Mouse (Mus musculus) T-helper 1 cell (primary cell): Measurements from ENCODE around the gene Enpp4.

ENCODE experiments used
- in situ Hi-C: fragments of 300-600 bp; cut with MboI, MseI; formaldehyde crosslinking; loops from one replicate; pipeline ENCODE4 v1.15.1; 2025; ENCODE audit warnings: high pct_unique_total_duplicates

The Enpp4 gene

DNA sequence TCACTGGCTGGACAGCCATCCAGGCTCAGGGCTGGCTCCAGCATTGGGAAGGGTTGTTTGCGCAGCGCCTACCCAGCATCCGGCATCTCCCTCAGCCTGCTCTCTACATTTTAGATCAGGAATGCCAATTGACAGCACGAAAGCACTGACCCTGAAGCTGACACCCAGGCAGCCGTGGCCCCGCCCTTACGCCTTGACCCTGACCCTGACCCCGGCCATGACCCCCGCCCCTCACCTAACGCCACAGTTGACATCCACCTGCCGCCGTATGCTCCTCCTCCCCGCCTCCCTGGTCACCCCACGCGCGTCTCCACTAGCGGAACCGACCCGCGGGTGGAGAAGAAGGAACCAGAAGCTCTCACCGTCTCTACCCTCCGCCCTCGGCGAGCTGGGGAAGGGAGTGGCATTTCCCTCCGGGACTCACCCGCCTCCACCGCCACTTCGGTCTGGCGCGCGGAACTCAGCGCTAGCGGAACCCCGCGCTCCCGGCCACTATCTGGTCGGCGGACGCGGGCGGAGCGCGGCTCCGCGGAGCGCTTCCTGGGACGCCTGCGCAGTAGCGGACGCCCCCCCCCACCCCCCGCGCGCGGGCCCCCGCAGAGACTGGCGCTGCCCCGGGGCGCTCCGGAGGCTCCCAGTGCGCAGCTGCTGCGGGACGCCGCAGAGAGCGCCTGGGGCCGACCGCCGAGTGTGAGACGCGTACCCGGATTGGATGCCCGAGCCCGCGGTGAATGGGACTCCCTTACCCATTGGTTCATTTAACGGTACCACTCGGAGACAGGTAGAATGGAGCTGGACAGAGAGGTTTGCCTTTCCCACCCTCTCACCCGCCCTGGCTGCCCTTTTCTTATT is at the start of gene Enpp4:
TSS of gene Enpp4 (minus strand) at position 523 of the 852 bp plus-strand sequence.
- in situ Hi-C loops, result no loop called here

DNA sequence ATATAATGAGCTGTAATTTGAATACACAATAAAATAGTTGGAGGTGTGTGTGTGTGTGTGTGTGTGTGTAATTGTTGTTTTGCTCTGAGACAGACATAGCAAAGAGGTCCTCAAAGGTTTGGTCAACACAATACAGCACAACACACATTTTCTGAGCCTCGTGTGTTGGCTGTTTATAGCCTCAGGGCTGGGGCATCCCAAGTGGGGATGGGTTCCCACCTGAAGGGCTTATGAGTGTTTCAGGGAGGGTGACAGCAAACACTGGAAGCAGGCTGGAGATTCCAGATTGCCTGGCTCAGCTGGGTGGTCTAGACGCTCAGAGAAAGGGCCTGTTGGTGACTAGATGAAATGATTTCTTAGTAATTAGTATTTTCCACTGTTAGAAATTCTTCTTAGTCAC is 49.6 kb upstream of the Enpp4 start:
- in situ Hi-C loops, result no loop called here

DNA sequence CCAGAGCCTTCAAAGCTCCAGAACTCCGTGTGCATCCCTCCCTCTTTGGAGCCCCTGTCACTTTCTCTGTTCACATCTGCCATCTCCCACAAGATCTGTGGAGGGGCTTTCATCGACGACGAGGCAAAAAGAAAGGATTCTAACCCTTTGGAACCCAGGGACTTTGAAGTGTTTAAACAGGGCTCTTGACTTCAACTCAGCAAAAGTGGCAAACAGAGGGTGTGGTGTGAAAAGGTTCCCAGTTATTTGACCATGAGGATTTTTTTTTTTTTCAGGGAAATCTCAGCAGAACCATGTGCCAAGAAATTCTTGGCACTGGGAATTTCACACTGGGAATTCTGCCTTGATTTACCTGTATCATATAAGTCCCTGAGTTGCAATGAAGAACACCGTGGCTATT is 48.3 kb upstream of the Enpp4 start:
- in situ Hi-C loops, result loop anchor here (5.0 kb wide), 1 partner anchor 103 kb away; no protein-coding TSS in a partner anchor

DNA sequence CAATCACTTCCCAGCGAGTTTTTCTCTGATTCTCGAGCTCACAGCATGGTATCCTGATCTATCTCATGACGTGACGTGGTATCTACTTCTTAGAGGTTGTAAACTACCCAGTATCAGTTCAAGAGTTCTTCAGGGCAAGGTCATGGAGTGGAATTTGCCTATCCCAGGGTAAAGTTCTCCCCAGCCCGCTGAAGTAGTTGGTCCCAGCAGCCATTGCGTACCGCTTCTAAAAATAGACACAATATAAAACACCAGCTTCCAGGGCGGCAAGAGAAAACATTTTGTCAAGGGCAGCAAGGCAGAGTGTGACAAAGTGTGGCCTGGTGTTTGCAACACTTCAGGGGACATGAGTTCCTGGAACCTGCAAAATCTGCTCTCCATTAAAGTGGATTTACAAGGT is 46.3 kb upstream of the Enpp4 start:
- in situ Hi-C loops, result loop anchor here (5.0 kb wide), 1 partner anchor 105 kb away; no protein-coding TSS in a partner anchor

DNA sequence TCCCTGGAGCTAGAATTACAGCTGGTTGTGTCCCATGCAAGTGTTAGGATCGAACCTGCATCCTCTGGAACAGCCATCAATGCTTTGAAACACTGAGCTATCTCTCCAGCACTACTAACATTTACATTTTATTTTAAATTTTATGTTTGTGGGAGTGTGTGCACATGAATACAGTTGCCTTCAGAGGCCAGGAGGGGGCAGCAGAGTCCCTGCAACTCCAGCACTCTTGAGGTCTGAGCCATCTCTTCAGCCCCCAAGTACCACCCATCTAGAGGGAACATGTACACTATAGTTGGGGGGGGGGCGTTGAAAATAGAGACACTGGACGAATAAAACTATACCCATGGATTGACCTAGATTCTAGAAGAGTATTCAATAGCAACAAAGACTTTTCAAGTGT is 45.5 kb upstream of the Enpp4 start:
- in situ Hi-C loops, result loop anchor here (5.0 kb wide), 1 partner anchor 106 kb away; no protein-coding TSS in a partner anchor

DNA sequence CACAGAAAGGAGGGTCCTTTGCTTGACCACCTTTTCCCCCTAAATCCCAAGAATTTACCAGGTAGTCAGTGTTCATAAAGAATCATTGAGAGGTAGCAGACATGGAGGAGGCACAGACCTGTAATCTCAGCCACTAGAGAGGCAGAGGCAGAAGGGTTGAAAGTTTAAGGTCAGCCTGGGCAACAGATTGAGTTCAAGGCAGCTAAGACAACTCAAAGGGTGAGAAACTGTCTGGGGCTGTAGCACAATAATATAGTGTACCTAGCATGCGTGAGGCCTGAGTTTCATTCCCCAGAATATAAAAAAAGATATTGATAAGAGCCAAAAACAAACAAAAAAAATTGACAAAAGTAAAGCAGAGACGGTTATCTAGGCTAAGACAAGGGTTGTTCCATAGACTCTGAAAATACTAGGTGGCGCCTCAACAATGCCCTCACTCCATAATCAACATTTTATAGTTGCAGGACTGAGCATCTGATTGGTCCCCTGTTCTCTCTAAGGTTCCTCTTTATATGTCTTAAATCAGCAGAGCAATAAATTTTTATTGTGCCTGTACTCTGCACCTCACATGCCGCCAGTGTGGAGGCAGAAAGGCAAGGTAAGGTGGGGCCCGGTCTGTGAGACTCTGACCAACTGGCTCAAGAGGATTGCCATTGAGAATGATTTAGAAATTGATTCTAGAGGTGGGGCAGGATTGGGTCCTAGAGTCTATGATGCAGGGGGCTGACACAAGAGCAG is 42.7 kb upstream of the Enpp4 start:
- in situ Hi-C loops, result no loop called here

DNA sequence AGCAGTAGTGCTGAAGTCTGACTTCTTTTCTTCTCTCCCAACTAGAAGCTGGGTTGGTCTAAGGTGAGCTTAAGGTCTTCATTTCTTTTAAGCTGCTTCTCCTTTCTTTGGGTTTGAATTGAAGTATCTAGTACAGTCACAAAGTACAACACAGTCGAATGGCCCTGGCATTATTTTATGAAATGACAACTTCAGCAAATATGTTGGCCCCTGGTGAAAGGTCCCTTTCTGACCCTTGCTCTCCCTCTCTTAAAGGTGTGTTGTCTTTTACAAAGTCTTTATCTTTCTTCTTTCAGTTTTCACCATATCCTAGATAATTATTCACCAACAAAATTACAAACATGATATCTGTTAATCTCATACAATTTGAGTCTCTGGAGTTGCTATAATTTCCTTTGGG is 40.2 kb upstream of the Enpp4 start:
- in situ Hi-C loops, result no loop called here

DNA sequence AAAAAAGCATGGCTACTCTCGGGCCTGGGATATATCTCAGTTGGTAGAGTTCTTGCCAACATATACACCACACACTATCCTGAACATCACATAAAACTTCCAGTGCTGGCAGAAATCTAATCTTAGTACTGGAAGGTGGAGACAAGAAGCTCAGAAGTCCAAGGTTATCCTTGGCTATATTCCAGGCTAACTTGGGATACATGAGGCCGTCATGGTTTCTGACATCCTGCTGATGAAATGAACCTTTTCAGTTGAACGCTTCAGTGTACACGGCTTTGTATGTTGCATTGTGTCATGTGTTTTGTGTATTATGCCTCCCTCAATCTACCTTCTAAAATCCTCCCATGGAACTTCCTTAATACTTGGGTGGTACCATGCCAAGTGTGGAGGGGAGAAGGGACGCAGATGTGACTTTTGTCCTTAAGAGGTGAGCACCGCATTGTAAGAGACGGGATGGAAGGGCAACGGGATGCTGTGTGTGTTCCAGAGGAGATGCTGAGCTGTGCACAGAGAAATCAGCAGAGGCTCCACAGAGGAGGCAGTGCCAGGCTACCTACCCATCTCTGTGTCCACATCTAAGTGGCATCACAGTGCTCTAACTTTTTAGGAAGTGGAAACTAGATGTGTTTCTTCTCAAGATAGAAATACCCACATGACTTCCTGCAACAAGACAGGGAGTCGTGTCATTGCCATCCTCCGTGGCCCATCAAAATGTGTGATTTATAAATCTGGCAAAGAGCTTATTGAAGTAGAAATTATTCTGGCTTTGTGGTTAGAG is 31.4 kb upstream of the Enpp4 start:
- in situ Hi-C loops, result no loop called here

DNA sequence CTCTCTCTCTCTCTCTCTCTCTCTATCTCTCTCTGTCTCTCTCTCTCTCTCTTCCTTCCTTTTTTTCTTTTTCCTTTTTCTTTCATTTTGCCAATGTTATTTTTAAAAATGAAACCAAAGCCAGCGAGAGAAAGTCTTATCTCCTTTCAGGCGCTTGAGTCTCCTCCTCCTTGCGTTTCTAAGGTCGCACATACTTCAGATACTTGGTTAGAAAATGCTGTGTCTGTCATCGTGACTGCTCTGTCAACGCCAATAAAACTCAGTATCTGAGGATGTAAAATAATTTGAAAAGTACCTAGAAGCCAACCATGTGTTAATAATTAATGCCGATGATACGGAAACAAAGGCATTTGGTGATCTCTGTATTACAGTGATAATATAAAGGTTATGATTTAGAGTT is 30.4 kb upstream of the Enpp4 start:
- in situ Hi-C loops, result no loop called here

DNA sequence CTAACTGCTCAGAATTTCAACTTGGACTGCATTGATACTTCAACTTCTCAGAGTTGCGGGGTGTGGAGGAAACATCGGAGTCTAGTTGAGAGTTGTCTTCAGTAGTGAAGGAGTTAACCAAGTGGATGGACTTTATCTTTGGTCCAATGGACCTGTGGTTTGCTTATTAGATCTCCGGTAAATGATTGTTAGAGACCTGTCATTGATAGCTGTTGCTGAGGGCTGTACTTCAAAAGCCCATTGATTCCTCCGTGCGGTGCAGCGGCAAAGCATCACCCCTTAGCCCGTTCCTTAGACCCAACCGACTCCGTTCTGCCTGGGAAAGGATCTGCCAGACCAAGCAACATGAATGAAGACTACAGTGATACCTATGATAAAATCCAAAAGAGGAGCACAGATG is 28.9 kb upstream of the Enpp4 start:
- in situ Hi-C loops, result loop anchor here (5.0 kb wide), 1 partner anchor 432 kb away; no protein-coding TSS in a partner anchor

DNA sequence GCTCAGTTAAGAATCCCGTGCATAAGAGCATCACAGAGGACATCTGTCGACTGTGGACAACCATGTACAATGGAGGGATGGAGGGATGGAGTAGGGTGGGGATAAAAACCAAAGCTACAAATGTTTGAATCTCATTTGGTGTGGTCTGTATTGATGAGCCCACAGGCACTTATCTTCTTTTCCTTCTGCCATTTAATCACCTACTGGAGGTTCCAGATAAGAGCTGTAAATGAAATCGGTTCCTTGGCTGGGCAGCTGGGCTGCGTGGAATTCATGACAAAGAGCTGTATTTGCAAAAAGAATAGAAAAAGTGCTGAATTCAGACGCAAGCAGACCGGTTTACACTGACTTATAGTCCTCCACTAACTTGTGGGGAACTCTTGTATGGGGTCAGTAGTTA is 28.5 kb upstream of the Enpp4 start:
- in situ Hi-C loops, result loop anchor here (5.0 kb wide), 1 partner anchor 432 kb away; no protein-coding TSS in a partner anchor

DNA sequence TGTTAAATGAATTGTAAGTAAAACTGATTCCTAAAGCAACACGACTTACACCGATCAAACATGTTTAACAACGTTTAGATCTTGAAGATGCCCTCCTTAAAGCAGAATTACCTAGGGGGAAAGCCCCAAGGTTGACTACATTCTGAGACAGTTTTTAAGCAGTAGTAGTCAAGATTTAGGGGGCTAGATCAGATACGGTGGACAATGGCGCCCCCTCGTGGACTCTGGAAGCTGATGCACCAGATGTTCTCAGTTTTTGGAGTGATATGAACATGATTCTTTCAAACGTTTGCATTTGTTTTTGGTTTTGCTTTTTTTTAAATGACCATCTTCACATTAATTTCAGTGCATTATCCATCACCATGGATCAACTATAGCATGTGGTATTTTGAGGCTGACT is 24.8 kb upstream of the Enpp4 start:
- in situ Hi-C loops, result loop anchor here (5.0 kb wide), 1 partner anchor 428 kb away; no protein-coding TSS in a partner anchor

DNA sequence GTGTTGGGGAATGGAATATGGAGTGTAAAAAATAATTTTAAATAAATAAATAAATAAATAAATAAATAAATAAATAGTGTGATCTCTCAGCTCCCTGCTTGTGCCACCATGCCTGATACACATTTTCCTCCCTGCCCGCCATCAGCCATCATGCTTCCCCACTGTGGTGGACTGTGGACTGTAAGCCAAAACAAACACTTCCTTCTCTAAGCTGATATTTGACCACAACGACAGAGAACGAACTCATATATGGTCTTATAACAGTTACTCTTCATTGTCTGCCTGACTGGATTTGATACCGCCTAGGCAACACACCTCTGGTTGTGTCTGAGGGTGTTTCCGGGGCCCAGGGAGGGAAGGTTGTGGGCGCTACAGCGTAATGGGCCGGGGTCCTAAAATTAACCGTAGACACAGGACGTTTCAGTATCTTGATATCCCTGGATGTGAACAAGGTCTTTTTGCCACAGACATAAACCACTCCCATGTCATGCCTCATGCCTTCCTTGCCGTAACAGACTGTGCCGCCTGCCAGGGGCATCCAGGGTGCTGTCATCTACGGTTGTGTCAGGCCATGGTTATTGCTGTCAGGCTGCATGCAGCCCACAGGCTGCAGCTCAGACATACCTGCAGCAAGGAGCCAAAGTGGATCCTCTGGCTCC is 23.6 kb upstream of the Enpp4 start:
- in situ Hi-C loops, result loop anchor here (5.0 kb wide), 2 partner anchors 47 to 247 kb away; no protein-coding TSS in a partner anchor

DNA sequence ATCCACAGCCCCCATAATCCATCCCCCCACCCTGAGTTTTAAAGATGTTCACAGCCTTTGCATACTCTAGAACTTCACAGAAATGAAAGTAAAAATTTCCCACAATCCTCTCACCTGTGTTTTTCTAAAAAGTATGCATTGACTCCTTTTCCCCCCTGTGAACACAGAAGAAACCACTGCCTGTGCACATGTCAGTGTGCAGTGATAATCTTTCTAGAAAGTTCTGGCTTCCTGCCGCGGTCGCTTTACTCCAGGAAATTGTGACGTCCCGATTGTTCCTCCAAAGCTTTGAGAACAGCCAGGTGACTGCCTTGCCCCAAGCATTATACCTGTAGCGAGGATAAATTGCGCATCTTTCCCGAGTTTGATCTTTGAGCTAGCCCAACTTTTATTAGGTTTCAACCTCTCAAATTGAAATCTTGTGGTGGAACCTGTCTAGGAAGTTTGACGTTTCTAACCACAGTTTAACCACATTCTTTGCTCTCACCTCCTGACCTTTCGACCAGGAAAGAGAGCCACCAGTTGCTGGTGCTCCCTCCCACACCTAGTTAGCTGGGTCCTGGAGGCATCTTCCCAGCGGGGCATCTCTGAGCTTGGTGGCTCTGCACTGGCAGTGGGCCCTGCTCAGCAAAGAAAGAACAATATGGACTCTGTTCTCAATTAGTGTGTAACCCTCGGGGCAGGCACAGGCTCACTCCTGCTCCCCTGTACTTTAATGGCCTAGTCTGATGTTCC is 15.9 kb upstream of the Enpp4 start:
- in situ Hi-C loops, result no loop called here

DNA sequence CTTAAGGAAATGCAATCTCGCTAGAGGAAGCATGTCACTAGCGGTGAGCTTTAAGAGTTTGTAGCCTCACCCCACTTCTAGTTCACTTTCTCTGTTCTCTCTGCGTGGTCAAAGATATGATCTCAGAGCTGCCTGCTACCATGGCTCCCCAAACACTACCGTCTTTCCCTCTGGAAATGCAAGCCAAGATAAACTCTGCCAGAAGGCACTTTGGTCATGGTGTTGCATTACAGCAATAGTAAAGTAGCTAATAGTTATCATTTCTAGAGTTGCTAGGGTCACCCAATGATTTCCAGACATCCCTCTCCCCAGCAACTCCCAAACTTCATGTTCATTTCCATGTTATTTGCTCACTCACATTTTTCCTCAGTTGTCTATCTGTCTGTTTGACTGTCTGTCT is 12.6 kb upstream of the Enpp4 start:
- in situ Hi-C loops, result no loop called here

DNA sequence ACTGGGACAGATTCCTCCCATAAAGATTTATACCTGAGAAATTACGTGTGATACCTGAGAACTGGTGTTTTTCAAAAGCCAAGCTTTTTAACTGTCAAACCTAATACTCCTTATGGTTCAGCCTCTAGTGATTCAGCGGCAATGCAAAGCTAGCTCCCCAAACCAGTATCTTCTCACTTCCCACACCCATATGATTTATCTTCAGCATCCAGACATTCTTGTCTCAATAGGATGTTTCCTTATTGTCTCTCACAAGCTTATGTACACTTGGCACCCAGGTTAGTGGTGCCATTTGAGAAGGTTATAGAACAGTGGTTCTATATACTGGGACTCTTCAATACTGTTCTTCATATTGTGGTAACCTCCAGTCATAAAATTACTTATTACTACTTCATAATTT is 12.1 kb upstream of the Enpp4 start:
- in situ Hi-C loops, result no loop called here

DNA sequence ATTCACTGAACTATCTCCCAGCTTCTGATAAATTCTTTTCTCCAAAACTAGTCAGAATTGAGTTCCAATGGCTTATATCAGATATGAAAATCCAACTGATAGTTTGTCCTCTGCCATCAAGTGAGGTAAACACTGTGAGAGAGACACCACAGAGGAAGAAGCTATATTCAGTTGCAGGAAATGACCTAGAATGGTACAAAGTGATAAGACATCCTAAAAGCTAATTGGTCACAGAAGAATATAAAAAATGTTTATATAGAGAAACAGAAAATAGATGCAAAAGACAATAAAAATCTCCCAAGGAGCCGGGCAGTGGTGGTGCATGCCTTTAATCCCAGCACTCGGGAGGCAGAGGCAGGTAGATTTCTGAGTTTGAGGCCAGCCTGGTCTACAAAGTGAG is 11.0 kb upstream of the Enpp4 start:
- in situ Hi-C loops, result no loop called here

DNA sequence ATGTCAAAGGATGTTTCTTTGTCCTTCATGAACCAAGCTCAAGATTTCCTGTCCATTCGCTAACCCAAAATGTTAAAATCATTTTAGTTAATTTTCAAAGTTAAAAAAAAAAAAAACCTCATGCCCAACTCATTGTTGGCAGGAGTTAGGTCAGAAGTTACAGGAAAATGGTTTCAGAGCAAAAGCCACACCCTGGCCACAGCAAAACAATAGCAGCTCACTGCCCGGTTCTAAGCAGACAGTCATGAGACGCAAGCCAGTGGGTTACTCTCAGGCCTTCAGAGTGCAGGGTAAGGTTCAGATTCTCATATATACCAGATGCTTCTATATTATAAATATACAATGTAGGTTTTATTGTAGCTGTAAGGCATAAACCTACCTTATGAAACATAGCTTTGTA is 2.7 kb upstream of the Enpp4 start:
- in situ Hi-C loops, result no loop called here

DNA sequence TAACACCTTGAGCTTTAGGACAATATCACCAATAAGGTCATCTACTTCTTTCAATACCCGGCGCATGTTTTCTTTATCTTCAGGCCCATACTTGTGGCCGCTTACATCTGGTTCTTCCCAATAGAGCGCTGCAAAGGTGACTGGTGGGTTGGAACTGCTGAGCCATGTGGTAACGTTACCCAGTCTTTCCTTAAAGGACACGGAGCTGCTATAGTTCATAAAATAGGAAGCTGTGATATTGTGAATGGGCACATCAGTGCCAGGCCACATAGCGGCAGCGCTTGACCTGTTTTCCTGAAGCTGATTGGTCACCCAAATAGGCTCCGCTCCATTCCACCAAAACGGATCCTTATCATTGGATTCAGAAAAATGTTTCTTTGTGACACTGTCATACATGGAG is 3.6 kb downstream of the Enpp4 start:
- in situ Hi-C loops, result no loop called here

DNA sequence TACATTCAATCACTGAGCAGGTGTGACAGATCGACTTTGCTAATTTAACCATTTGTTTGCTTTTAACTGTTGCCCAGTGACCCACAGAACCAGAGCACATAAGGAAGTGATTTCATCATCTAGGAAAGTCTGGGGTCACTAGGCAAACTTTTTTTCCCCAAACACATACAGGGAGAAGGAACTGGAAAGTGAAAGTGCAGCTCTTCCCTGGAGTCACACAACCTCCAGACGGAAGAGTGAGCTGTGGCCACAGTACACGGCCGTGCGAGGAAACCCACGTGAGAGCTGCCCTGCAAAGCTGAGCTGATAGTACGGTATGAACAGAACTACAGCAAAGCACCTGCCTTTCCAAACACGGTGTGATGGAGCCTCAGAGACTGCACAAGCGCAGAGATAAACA is 4.7 kb downstream of the Enpp4 start:
- in situ Hi-C loops, result no loop called here

DNA sequence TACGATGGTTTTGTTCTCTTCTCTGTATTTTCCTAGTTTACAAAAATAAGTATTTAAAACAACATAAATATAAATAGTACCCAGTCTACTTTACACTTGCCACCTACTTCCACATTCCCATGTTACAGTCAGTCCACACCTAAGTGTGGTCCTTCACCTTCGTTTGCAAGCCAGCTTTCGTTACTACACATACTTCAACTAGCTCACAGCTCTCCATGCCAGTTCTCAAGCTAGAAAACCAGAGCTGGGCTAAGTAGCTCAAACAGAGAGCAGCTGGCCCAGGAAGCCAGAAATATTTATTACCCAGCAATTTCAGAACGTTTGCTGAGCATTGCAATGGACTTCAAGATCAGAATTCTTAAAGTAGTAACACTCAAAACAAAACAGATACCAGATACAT is 5.1 kb downstream of the Enpp4 start:
- in situ Hi-C loops, result no loop called here
